Mouse (Mus musculus): ENCODE measurements around the gene Atg4b.
"Not testable (repeated sequence)": the region's sequence is repeated elsewhere in the genome, so short reads cannot be mapped to it uniquely, and the experiment has no call there.

Atg4b gene

GRCm38 (mm10) chr1:93817823-93818532, 66.7 kb downstream of the Atg4b start:
- DNase-seq (ENCODE audit: low read depth, low spot score), result no peak

GRCm38 (mm10) chr1:93818722-93819121, 67.4 kb downstream of the Atg4b start:
- DNase-seq (ENCODE audit: low read depth, low spot score), result no peak

- DNase-seq (ENCODE audit: low read depth, low spot score), result no peak
Measured at GRCm38 (mm10) chr1:93823796-93824495, 72.6 kb downstream of the Atg4b start.

GRCm38 (mm10) chr1:93824609-93825008, 73.3 kb downstream of the Atg4b start, which contains the start of gene D2hgdh:
Gene D2hgdh (plus strand): TSS chr1:93824909.
- no peak for DNase-seq (ENCODE audit: low read depth, low spot score)

- peak; percentile 99 for DNase-seq (ENCODE audit: low read depth, low spot score)
Measured at GRCm38 (mm10) chr1:93825105-93825674, 73.9 kb downstream of the Atg4b start.

- no peak for DNase-seq (ENCODE audit: low read depth, low spot score)
Measured at GRCm38 (mm10) chr1:93825771-93826539, 74.7 kb downstream of the Atg4b start.

GRCm38 (mm10) chr1:93826540-93826835, 75.2 kb downstream of the Atg4b start:
- no peak for DNase-seq (ENCODE audit: low read depth, low spot score)

GRCm38 (mm10) chr1:93832754-93833360, 81.6 kb downstream of the Atg4b start:
- DNase-seq (ENCODE audit: low read depth, low spot score), result not testable (repeated sequence)

GRCm38 (mm10) chr1:93834671-93835150, 83.4 kb downstream of the Atg4b start:
- no peak for DNase-seq (ENCODE audit: low read depth, low spot score)

GRCm38 (mm10) chr1:93835211-93835610, 83.9 kb downstream of the Atg4b start:
- no peak for DNase-seq (ENCODE audit: low read depth, low spot score)

GRCm38 (mm10) chr1:93835876-93836531, 84.7 kb downstream of the Atg4b start:
- DNase-seq (ENCODE audit: low read depth, low spot score), result no peak

- DNase-seq (ENCODE audit: low read depth, low spot score), result no peak
Measured at GRCm38 (mm10) chr1:93836532-93836913, 85.2 kb downstream of the Atg4b start.

- DNase-seq (ENCODE audit: low read depth, low spot score), result no peak
Measured at GRCm38 (mm10) chr1:93837335-93837734, 86.0 kb downstream of the Atg4b start.

- not testable (repeated sequence) for DNase-seq (ENCODE audit: low read depth, low spot score)
Measured at GRCm38 (mm10) chr1:93838569-93838968, 87.3 kb downstream of the Atg4b start.
